Mouse (Mus musculus) frontal cortex, adult 2 months (tissue): ENCODE results near the gene Rab25. TPM values are rescaled to one million over a fixed set of nuclear protein-coding genes. Genes with fewer than 3 reads are reported as not detected.

Experiments used
- polyA plus RNA-seq: library from polyadenylated mRNA; depleted of rRNA; stranded (reverse); fragments of >200 nt; gene quantifications from 2 replicates; pipeline ENCODE4 v1.2.3, GENCODE M21; 2012; rRNA removed

Gene Rab25
- polyA plus RNA-seq, 1 experiment, result 0.40 TPM

Other genes starting within 250 kb of the Rab25 start
- 88.0 and 91.7 TPM in 2 replicates for gene Glmp, start 223.3 kb downstream of the Rab25 start, polyA plus RNA-seq
- gene Tmem79, start 212.2 kb downstream of the Rab25 start, polyA plus RNA-seq, result 0.64 and 0.78 TPM in 2 replicates
- gene Smg5, start 212.0 kb downstream of the Rab25 start, polyA plus RNA-seq, result 87.8 and 92.8 TPM in 2 replicates
- gene Paqr6, start 183.7 kb downstream of the Rab25 start, polyA plus RNA-seq, result 29.8 and 29.9 TPM in 2 replicates
- 0.46 and 2.3 TPM in 2 replicates for gene Bglap3, start 175.6 kb downstream of the Rab25 start, polyA plus RNA-seq
- 1.6 and 5.5 TPM in 2 replicates for gene Bglap2, start 169.6 kb downstream of the Rab25 start, polyA plus RNA-seq
- 0.34 and 2.3 TPM in 2 replicates for gene Bglap, start 163.8 kb downstream of the Rab25 start, polyA plus RNA-seq
- 12.6 and 14.3 TPM in 2 replicates for gene Pmf1, start 138.0 kb downstream of the Rab25 start, polyA plus RNA-seq
- gene Slc25a44, start 123.2 kb downstream of the Rab25 start, polyA plus RNA-seq, result 59.9 and 61.4 TPM in 2 replicates
- 66.2 and 70.8 TPM in 2 replicates for gene Sema4a, start 87.1 kb downstream of the Rab25 start, polyA plus RNA-seq
- gene Lmna, start 38.3 kb downstream of the Rab25 start, polyA plus RNA-seq, result 52.5 and 53.9 TPM in 2 replicates
- gene Mex3a, start 15.9 kb downstream of the Rab25 start, polyA plus RNA-seq, result 4.5 and 4.7 TPM in 2 replicates
- gene Lamtor2, start 4.8 kb upstream of the Rab25 start, polyA plus RNA-seq, result 110 and 131 TPM in 2 replicates
- 97.4 and 102 TPM in 2 replicates for gene Ubqln4, start 5.5 kb upstream of the Rab25 start, polyA plus RNA-seq
- gene Ssr2, start 27.6 kb upstream of the Rab25 start, polyA plus RNA-seq, result 111 and 131 TPM in 2 replicates
- 185 and 212 TPM in 2 replicates for gene Arhgef2, start 57.7 kb upstream of the Rab25 start, polyA plus RNA-seq
- not detected in 2 replicates for gene Rxfp4, start 104.8 kb upstream of the Rab25 start, polyA plus RNA-seq
- 75.8 and 82.0 TPM in 2 replicates for gene Khdc4, start 137.5 kb upstream of the Rab25 start, polyA plus RNA-seq
- gene Rit1, start 168.5 kb upstream of the Rab25 start, polyA plus RNA-seq, result 60.9 and 63.1 TPM in 2 replicates
- 374 and 395 TPM in 2 replicates for gene Syt11, start 226.9 kb upstream of the Rab25 start, polyA plus RNA-seq